Mouse (Mus musculus) hindbrain, embryonic 12.5 days (tissue): ENCODE data around the gene Ripk1. TPM values are rescaled to one million over a fixed set of nuclear protein-coding genes. Genes with fewer than 3 reads are reported as not detected.

Source experiments
- ATAC-seq: fragments of 200-750 bp; cut with Nextera tagmentation; 2 replicates; pipeline ENCODE4 v1.8.0; 2017; ENCODE audit warnings: moderate TSS enrichment; ENCODE audit not compliant: low FRiP score
- H3K27ac ChIP-seq: fragments of 300-500 bp; sonication (generic); 2 replicates; pipeline ENCODE4 v1.5.1; 2016; ENCODE audit warnings: mild to moderate bottlenecking
- H3K27me3 ChIP-seq: fragments of 300-500 bp; sonication (generic); 2 replicates; pipeline ENCODE4 v1.6.1; 2016; ENCODE audit warnings: mild to moderate bottlenecking
- H3K36me3 ChIP-seq: fragments of 300-500 bp; sonication (generic); 2 replicates; pipeline ENCODE4 v1.6.1; 2016; ENCODE audit warnings: mild to moderate bottlenecking
- H3K4me1 ChIP-seq: fragments of 300-500 bp; sonication (generic); 2 replicates; pipeline ENCODE4 v1.6.1; 2016
- H3K4me2 ChIP-seq: fragments of 300-500 bp; sonication (generic); replicated peaks from 2 replicates; pipeline ENCODE4 v1.6.1; 2016; ENCODE audit warnings: mild to moderate bottlenecking
- H3K4me3 ChIP-seq: fragments of 300-500 bp; sonication (generic); 2 replicates; pipeline ENCODE4 v1.5.1; 2016; ENCODE audit warnings: mild to moderate bottlenecking
- H3K9ac ChIP-seq: fragments of 300-500 bp; sonication (generic); 2 replicates; pipeline ENCODE4 v1.6.1; 2016; ENCODE audit warnings: mild to moderate bottlenecking, moderate library complexity
- H3K9me3 ChIP-seq: fragments of 300-500 bp; sonication (generic); replicated peaks from 2 replicates; pipeline ENCODE4 v1.6.1; 2016; ENCODE audit warnings: mild to moderate bottlenecking
- WGBS: fragments of 180-500 bp; shearing (Covaris S2); methylation state at CpG from one replicate; pipeline ENCODE4 v1.1.7; 2016; 5-methylcytosine and 5-hydroxymethylcytosine counted together
- polyA plus RNA-seq: library from polyadenylated mRNA; unstranded; fragments of >200 nt; fragmentation: Nextera tagmentation; extraction: Ambion mirVana; gene quantifications from 2 replicates; pipeline ENCODE4 v1.2.1, GENCODE M21; 2016

Ripk1 gene
- 11.3 and 12.9 TPM in 2 replicates for polyA plus RNA-seq

DNA sequence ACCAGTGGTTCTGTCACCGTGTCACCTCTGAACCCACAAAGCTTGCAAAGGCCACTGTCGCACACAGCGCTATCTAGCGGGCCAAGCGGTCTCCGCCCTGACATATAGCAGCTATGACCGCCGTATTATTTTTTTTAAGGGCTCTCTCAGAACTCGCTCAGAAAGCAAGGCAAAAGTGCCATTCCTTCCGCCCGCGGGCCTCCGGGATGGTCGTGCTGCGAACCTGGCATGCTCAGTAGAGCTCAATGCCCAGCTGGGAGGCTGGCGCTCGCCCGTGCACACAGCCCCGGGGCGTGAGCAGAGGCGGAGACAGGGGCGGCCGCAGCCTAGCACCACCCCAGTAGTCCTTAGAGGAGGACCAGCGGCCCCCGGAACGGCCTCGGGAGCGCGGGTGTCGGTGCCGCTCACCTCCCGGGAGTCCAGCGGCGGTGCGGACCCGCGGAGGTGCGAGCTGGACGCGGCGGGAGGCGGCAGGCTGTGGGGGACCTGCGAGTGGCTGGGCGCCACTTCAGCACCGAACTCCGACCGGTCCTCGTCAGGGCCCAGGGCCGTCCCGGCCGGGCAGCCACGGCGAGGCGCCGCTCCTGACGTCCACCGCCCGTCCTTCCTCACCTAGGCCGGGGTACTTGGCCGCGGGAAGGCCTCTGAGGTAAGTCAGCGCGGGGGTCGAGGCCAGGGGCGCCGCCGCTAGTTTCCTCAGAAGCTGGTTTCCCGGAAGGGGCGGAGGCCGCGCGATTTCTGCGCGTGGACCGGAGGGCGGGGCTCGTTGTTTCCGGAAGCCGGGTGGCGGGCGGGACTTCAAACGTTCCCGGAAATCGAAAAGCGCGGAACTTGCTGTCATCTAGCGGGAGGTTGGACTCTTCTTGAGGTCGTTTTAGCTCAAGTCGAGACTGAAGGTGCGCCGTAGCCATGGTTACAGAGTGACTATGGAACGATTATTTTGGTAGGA is at the start of gene Ripk1, which contains the start of gene Serpinb6a:
Ripk1 (plus strand) TSS at position 306 of the 949 bp plus-strand sequence.
Serpinb6a (minus strand) TSS at position 737 of the 949 bp plus-strand sequence.
- H3K9ac ChIP-seq: peak within 1 kb of the TSS; percentile 90
- H3K4me3 ChIP-seq: peak within 1 kb of the TSS; percentile 97
- 0 out of 2 replicates have a peak, but pooled peaks cover 5% of the 10 kb centered on the region for H3K36me3 ChIP-seq
- under 1% methylated on average over 92 of the region's 92 CpGs for WGBS
- H3K9me3 ChIP-seq: no peaks in the 10 kb centered on the region
- peak; percentile 97 for ATAC-seq
- no peaks in the 10 kb centered on the region for H3K27me3 ChIP-seq
- H3K27ac ChIP-seq: peak within 1 kb of the TSS; percentile 90
- peak within 1 kb of the TSS; percentile 74 for H3K4me2 ChIP-seq
- H3K4me1 ChIP-seq: peaks cover 12% of the 10 kb centered on the region

GRCm38 (mm10) chr13:33952947-33953346 is 49.2 kb upstream of the Ripk1 start:
- H3K4me2 ChIP-seq: no peak overlapping the region
- H3K4me1 ChIP-seq: no peaks in the 10 kb centered on the region
- ATAC-seq: no peak
- no peaks in the 10 kb centered on the region for H3K9me3 ChIP-seq
- no peak overlapping the region for H3K27ac ChIP-seq
- H3K9ac ChIP-seq: no peak overlapping the region
- 86% methylated on average over 2 of the region's 2 CpGs for WGBS
- H3K27me3 ChIP-seq: no peaks in the 10 kb centered on the region
- H3K36me3 ChIP-seq: no peaks in the 10 kb centered on the region
- no peak overlapping the region for H3K4me3 ChIP-seq

DNA sequence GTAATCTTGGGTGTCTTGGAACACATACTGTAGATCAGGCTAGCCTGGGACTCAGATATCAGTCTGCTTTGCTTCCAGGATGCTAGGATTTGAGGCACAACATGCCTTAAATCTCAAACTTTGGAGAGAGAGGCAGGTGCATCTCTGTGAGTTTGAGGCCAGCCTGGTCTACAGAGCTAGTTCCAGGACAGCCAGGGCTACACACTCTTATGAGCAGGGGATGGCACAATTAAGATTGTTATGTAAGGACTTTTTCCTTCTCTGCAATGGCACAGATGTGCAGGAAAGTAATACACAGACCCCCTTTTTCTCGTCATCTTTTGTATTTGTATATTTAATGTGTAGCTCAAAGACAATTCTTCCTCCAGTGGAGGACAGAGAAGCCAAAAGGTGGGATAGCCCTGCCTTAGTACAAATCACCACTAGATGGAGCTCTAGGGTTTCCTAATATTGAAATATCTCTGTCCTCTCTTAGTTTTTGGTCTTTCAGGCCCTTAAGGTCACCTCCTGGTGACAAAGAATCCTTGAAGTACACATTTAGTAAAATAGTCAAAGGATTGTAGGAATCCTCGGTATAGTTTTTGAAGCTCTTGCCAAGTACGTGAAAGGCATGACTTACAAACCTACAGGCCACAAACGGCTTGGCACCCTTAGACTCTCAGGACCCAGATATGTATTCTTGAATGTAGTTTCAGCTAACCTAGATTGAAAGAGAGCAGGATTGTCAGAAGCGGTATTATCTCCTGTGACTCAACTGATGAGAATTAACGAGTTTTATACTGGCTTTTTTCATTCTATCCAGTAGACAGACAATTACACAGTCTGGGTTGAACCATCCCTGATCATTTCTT is 45.4 kb upstream of the Ripk1 start:
- WGBS: 34% methylated on average over 6 of the region's 6 CpGs
- H3K27ac ChIP-seq: no peak overlapping the region
- H3K27me3 ChIP-seq: no peaks in the 10 kb centered on the region
- H3K4me3 ChIP-seq: no peak overlapping the region
- no peaks in the 10 kb centered on the region for H3K9me3 ChIP-seq
- no peaks in the 10 kb centered on the region for H3K36me3 ChIP-seq
- no peaks in the 10 kb centered on the region for H3K4me1 ChIP-seq
- no peak overlapping the region for H3K4me2 ChIP-seq
- no peak overlapping the region for H3K9ac ChIP-seq
- no peak for ATAC-seq

DNA sequence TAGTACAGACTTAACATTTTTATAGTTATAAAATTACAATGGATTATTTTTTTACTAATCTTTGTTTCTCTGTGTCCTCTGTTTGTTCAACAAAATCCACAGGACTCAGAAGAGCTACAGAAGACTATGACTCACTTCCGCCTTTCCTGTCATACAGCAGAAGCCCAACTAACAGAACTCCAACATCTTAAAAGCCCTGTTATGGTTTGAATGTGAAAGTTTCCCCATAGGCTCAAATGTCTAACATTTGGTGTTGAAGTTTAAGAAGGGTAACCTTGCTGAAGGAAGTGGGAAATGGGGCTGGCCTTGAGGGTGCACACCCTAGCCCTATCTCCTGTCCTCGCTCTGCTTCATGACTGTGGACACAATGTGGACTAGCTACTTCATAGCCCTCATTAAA is 42.4 kb upstream of the Ripk1 start:
- Histone ChIP-seq H3K27me3 (no peaks in the 10 kb centered on the region), H3K4me2 (no peak overlapping the region), H3K4me1 (no peaks in the 10 kb centered on the region), H3K4me3 (no peak overlapping the region), H3K27ac (no peak overlapping the region), H3K36me3 (no peaks in the 10 kb centered on the region), H3K9me3 (no peaks in the 10 kb centered on the region), H3K9ac (no peak overlapping the region)
- no peak for ATAC-seq
- 94% methylated on average over 2 of the region's 2 CpGs for WGBS

DNA sequence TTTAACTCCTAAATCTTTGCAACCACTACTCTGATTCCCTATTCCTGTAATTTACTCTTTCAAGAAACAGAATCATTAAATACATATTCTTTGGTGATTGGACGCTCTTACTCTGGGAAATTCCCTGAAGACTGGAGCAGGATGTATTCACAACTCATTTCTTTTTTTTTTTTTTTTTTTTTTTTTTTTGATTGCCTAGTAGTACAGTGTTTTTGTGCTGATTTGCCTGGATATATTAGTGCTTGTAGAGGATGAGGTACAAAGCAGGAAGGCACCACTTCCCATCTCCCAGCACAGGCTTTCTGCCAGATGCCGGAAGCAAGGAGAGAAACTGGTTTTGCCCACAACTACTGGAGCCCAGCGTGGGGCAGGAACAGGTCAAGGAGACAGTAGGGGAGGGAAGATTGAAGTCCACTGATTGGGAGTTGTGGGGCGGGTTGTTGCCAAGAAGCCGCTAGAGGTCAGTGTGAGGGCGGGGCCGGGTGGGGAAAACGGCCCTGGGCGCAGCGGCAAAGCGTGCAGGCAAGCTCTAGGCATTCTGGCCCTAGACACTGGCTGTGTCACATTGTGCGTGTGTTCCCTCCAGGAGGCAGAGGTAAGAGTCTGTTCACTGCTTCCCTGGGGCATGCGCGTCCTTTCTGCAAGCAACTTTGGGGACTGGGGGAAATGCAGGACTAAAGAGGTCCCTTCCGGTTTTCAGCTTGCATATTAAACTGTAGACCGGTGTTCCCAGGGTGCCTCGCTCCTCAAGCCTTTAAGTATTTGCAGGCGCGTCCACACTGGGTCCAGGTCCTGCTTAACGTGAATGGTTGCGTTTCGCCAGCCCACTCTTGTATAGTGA is 37.7 kb upstream of the Ripk1 start, which contains the start of gene Nqo2:
Nqo2 (plus strand) TSS at position 482 of the 841 bp plus-strand sequence.
- H3K9ac ChIP-seq: peak within 1 kb of the TSS; percentile 69
- no peaks in the 10 kb centered on the region for H3K36me3 ChIP-seq
- H3K4me2 ChIP-seq: peak within 1 kb of the TSS; percentile 75
- H3K27ac ChIP-seq: peak within 1 kb of the TSS; percentile 82
- H3K4me1 ChIP-seq: peaks cover 6% of the 10 kb centered on the region
- peak; percentile 89 for ATAC-seq
- H3K27me3 ChIP-seq: no peaks in the 10 kb centered on the region
- 3% methylated on average over 22 of the region's 22 CpGs for WGBS
- H3K9me3 ChIP-seq: no peaks in the 10 kb centered on the region
- peak within 1 kb of the TSS; percentile 54 for H3K4me3 ChIP-seq

DNA sequence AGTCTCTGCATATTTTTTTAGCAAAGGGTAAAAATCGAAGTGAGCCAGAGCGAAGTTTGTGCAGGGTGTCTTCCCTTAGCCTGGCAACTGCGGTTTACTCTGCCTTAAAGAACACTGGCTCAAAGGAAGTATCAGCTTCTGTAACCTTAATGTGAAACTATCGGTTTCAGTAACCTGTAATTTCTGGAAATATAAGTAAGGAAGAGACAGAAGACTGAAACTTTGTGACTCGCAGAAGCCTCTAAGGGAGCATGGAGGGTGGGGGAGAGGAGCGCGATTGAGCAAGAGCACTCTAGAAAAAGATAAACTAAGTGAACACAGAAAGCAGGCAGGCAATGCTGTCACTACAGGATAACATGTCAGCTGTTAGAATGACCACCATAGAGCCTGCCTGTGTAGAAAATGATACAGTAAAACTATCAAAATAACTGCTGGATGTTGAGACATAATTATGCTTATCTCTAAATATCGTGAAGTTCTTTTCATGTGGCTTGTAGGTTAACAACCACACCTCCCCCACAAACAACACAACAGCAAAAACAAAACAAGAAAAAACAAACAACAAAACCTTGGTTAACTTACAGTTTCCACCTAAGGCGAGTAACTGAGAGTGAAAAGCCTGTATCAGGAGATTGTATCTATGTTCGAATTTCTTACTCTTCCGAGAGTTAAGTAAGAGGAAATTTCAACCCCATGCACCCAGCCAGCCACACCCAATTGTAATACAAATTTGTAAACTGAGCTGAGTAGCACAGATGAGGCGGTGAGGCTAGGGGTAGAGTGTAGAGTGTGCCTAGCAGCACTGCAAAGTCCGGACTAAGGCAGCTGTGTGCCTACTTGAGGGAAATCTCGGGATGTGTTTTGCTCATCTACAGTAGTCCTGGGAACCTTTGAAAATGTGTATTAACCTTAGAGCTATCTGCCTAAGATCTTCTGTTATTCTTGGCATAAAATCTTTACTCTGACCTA is 36.8 kb upstream of the Ripk1 start:
- Histone ChIP-seq H3K4me1 (peaks cover 6% of the 10 kb centered on the region), H3K27me3 (no peaks in the 10 kb centered on the region), H3K4me2 (peak overlapping the region; percentile 75), H3K9me3 (no peaks in the 10 kb centered on the region), H3K36me3 (no peaks in the 10 kb centered on the region), H3K27ac (peak overlapping the region; percentile 82), H3K4me3 (peak overlapping the region; percentile 54), H3K9ac (peak overlapping the region; percentile 69)
- 23% methylated on average over 14 of the region's 14 CpGs for WGBS
- peak; percentile 66 for ATAC-seq

DNA sequence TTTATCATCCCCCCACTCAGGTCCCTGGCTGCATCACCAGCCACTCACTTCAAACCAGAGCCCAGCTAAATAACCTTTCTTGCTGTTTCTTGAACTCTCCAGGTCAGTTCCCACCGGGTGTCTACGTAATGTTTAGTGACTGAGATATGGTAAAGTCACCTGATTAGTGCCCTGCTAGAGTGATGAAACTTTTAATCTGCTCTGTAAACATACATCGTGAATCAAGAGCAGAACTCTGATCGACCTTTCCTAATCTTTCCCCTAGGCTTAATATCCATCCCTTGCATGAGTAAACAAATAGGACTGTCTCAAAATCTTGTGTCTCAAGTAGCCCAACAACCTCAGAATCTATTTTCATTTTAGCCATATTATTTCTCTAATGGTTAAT is 36.1 kb upstream of the Ripk1 start:
- ATAC-seq: no peak
- no peaks in the 10 kb centered on the region for H3K9me3 ChIP-seq
- WGBS: 71% methylated on average over 4 of the region's 4 CpGs
- H3K9ac ChIP-seq: no peak overlapping the region
- no peaks in the 10 kb centered on the region for H3K36me3 ChIP-seq
- H3K27ac ChIP-seq: no peak overlapping the region
- no peak overlapping the region for H3K4me3 ChIP-seq
- 0 out of 2 replicates have a peak overlapping the region, but pooled peaks have one; percentile 75 for H3K4me2 ChIP-seq
- peaks cover 6% of the 10 kb centered on the region for H3K4me1 ChIP-seq
- H3K27me3 ChIP-seq: no peaks in the 10 kb centered on the region

DNA sequence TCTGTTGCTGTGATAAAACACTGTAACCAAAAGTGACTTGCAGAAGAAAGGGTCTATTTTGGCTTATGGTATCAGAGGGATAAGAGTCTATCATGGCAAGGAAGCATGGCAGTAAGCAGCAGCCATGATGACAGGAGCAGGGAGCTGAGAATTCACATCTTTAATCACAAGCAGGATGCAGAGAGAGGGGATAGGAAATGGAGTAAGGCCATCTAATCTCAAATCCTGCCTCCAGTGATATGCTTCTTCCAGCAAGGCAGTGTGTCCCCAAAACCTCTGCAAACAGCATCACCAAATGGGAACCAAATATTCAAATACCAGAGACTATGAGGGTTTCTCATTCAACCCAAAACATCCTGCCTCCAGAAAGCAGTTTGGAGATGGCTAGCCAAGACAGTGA is 35.6 kb upstream of the Ripk1 start:
- no peak for ATAC-seq
- peaks cover 6% of the 10 kb centered on the region for H3K4me1 ChIP-seq
- no peak overlapping the region for H3K4me3 ChIP-seq
- H3K36me3 ChIP-seq: no peaks in the 10 kb centered on the region
- H3K4me2 ChIP-seq: no peak overlapping the region
- H3K27ac ChIP-seq: no peak overlapping the region
- no peak overlapping the region for H3K9ac ChIP-seq
- H3K9me3 ChIP-seq: no peaks in the 10 kb centered on the region
- H3K27me3 ChIP-seq: no peaks in the 10 kb centered on the region

- H3K27me3 ChIP-seq: no peaks in the 10 kb centered on the region
- no peak for ATAC-seq
- no peak overlapping the region for H3K4me2 ChIP-seq
- H3K36me3 ChIP-seq: 0 out of 2 replicates have a peak, but pooled peaks cover 4% of the 10 kb centered on the region
- H3K9me3 ChIP-seq: no peaks in the 10 kb centered on the region
- no peak overlapping the region for H3K4me3 ChIP-seq
- no peaks in the 10 kb centered on the region for H3K4me1 ChIP-seq
- 85% methylated on average over 5 of the region's 5 CpGs for WGBS
- no peak overlapping the region for H3K27ac ChIP-seq
- no peak overlapping the region for H3K9ac ChIP-seq
These were observed 12.5 kb upstream of the Ripk1 start for GRCm38 (mm10) chr13:33989625-33990024.

DNA sequence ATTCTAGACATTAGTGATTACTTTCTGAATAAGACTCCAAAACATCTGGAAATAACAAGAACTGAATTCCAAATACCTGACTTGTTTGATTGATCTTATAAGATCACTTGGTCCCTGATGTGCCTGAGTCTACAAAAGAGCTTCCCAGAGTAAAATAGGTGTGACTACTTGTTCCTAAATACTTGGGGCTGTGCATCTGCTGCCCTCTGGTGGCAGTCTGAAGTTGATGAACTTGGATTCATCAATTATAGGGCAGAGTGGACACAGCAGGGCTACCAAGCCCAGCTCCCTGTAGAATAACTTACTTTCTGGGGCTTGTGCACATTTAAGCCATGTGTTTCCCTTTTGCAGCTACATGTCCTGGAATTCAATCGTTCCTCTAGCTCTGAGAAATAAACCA is 7.0 kb upstream of the Ripk1 start:
- Histone ChIP-seq H3K9me3 (no peaks in the 10 kb centered on the region), H3K27me3 (no peaks in the 10 kb centered on the region), H3K4me2 (no peak overlapping the region), H3K4me3 (no peak overlapping the region), H3K27ac (no peak overlapping the region), H3K9ac (no peak overlapping the region), H3K36me3 (0 out of 2 replicates have a peak, but pooled peaks cover 9% of the 10 kb centered on the region), H3K4me1 (no peaks in the 10 kb centered on the region)
- no peak for ATAC-seq
- WGBS: 13% methylated on average over 1 of the region's 1 CpGs
